Mouse (Mus musculus) ES-E14 (cell line): ENCODE results near the gene Kcnk18.

Experiments
- CHD2 ChIP-seq: IDR thresholded peaks from 2 replicates; pipeline ENCODE4 v1.6.1; 2014; ENCODE audit warnings: mild to moderate bottlenecking, low read depth, low read length, inconsistent platforms
- HCFC1 ChIP-seq: IDR thresholded peaks from 2 replicates; pipeline ENCODE4 v1.6.1; 2012; ENCODE audit warnings: low read length, inconsistent platforms, borderline replicate concordance; ENCODE audit not compliant: insufficient read depth
- MAFK ChIP-seq: IDR thresholded peaks from 2 replicates; pipeline ENCODE4 v1.6.1; 2014; ENCODE audit warnings: mild to moderate bottlenecking, low read depth, low read length, inconsistent platforms; ENCODE audit not compliant: insufficient read depth
- ZC3H11A ChIP-seq: IDR thresholded peaks from 2 replicates; pipeline ENCODE4 v1.6.1; 2012; ENCODE audit warnings: low read depth, mild to moderate bottlenecking, inconsistent platforms, low read length, borderline replicate concordance
- ZNF384 ChIP-seq: IDR thresholded peaks from 2 replicates; pipeline ENCODE4 v1.6.1; 2012; ENCODE audit warnings: low read depth, low read length, inconsistent platforms

DNA sequence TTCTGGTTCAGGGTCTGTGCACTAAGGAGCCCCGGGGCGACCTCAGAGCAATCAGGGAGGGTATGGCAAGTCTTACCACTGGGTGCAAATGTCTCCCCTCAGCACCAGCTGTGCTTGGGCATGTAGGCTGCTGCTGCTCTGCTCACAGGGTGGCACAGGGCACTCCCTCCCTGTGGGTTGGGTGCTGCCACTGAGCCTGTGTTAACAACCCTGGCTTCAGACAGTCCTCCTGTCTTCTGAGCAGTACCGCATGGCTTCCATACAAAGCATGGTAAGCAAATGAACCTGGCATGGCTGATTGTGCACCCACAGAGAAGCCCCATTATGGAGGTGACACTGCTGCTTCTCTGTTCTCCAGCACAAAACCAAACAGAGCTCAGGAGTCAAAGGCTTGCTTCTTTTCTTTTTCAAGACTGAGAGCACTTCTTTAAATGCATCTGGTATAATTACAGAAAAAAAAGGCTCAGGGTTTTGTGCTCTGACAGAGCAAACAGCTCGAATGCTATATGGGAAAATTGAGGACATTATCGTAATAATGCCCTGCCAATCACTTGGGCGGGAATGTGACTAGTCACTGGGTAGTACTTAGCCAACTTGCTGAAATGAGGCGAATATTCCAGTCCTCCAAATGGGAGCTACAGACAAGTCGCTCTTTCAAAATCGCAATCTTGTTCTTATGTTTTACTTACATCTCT, 46.0 kb downstream of the Kcnk18 start:
- TF ChIP-seq HCFC1 = no peak
- TF ChIP-seq ZC3H11A = no peak
- TF ChIP-seq MAFK = no peak
- TF ChIP-seq ZNF384 = no peak
- TF ChIP-seq CHD2 = no peak
